Mouse (Mus musculus) cerebellum, adult 11-12 months (tissue): ENCODE measurements at regions not wholly inside any gene's neighbourhood (a gene's known extent, or its start where the extent isn't known, plus 50 kb on each side); places are given as distances from the start of the nearest gene placed in this dataset.
A peak's percentile ranks its signal among the peaks of the same experiment; 100 is the strongest.

Source experiments
- DNase-seq: peaks from one replicate; pipeline ENCODE4 v3.0.0; 2022

GRCm38 (mm10) chr8:15244770-15245485, 199.1 kb upstream of the BB014433 start:
- DNase-seq, result no peak

DNA sequence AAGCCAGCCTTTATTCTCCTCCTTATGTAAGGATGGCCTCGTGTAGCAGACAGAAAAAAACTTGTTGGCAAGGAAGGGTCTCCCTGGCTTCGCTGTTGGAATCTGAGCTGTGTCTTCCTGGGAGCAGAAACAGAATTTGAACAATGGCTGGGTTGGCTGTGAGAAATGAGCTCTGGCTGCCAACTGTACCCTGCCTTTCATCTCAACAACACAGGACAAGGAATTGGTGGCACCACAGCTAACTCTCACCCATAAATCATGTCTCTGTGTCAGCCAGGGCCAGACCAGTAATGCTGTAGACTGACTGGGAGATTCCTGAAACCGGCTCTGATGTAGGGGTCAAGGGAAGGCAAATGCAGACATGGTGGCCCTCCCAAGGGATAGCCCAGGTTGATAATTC, 189.5 kb upstream of the BB014433 start:
- DNase-seq, result no peak

DNA sequence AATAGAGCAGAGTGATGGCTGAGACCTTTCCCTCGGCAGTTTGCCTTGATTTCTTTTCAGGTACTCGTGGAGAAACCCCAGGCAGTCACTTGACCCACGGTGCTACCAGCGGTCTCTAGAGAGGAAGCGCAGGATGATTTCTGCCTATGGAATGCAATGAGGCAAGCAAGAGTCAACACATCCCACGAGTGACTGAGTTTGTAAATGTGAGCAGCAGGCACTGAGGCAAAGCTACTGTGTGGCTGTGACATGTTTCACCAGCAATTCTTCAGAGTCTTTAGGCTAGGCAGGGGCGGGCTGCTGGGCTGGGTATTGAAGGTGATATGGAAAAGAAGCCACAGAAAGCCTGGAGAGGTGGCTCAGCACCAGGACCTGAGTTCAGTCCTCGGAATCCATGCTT, 187.4 kb upstream of the BB014433 start:
- DNase-seq, result no peak

GRCm38 (mm10) chr8:15230217-15230616, 184.3 kb upstream of the BB014433 start:
- DNase-seq, result no peak

DNA sequence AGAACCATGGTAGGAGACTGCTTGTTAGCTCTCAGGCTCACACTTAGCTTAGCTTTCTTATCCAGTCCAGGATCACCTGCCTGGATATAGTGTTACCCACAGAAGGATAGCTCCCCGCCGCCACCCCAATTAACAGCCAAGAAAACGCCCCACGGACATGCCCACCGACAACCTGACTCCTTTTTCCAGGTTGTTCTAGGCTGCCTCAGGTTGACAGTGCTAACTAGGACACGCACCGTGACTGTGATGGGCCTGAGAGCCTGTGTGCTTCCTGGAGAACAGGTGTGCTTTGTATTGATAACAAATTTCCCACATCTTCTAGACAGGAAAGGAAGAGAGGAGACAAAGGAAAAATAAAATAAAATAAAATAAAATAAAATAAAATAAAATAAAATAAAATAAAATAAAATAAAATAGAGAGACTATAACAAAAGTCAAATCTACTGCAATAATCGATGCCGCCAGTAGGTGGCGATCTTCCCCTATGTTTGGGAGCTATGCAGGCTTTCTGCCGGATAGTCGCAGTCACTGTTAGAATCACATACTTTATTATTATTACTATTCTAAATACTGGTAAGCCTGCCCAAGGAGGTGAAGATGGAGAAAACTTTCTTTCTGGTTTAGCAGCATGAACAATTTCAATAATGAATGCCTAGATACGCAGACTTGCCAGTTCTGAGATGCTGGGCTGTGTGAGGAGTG, 175.5 kb upstream of the BB014433 start:
- no peak for DNase-seq

GRCm38 (mm10) chr8:15209856-15210521, 164.1 kb upstream of the BB014433 start:
- no peak for DNase-seq

GRCm38 (mm10) chr8:15201556-15201955, 155.7 kb upstream of the BB014433 start:
- DNase-seq, result peak; percentile 5

- DNase-seq, result no peak
Observed at GRCm38 (mm10) chr8:15190708-15191107, 144.8 kb upstream of the BB014433 start.

DNA sequence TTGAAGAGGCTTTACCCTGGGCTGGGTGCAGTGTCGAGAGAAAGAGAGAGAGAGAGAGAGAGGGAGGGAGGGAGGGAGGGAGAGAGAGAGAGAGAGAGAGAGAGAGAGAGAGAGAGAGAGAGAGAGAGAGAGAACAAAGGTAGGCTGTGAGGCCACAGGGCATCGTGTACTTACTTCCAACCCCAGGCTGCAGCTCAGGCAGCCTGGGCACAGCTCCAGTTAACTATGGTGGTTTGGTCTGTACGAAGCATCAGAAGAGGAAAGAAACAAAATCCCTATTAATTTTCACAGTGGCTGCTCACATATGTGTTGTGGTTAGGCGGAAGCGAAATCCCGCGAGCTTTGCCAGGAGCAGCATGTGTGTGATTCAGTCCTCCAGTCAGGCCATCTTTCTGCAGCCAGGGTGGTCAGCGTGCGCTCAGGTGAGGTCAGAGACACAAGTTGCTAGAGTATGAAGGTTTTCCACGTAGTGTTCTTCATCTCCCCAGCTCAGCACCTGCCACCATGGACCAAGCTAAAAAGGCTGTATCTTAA, 143.3 kb upstream of the BB014433 start:
- DNase-seq, result no peak
